Mouse (Mus musculus) splenic B cell, adult 2 months (primary cell): Measurements from ENCODE around the gene Gm16181.
A peak's percentile ranks its signal among the peaks of the same experiment; 100 is the strongest.

Experiments
- DNase-seq: peaks from one replicate; pipeline ENCODE4 v3.0.0-alpha.2; 2011; ENCODE audit warnings: low read depth, low spot score
- H3K27me3 ChIP-seq: 2 replicates; pipeline ENCODE4 v1.6.1; 2012; ENCODE audit warnings: mild to moderate bottlenecking, low read length, moderate library complexity, mixed read lengths; ENCODE audit not compliant: control insufficient read depth, poor library complexity, insufficient read depth, severe bottlenecking
- H3K36me3 ChIP-seq: 2 replicates; pipeline ENCODE4 v1.6.1; 2012; ENCODE audit warnings: mild to moderate bottlenecking, low read length, moderate library complexity, mixed read lengths; ENCODE audit not compliant: control insufficient read depth, poor library complexity, insufficient read depth, severe bottlenecking

Gm16181 gene

GRCm38 (mm10) chr17:35245731-35246623, 25.3 kb downstream of the Gm16181 start:
- Histone ChIP-seq H3K36me3 (peaks cover 36% of the 10 kb centered on the region), H3K27me3 (no peaks in the 10 kb centered on the region)
- DNase-seq: peak; percentile 77

DNA sequence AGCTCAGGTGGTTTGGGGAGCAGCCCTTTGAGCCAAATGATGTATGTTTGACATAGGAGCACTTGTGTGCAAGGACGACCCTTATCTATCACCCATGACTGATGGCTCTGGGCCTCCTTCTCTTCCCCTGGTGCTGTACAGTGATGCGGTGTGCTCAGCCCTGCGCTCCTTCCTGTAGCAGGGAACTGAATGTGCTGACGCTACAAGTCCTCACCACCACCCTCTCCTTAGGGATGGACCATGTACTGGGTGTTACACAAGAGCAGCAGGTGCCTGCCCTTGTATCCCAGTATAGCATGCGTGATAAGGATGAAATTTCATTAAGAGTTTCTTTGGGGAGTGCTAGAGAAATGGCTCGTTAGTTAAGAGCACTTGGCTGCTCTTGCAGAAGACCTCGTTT, 26.5 kb downstream of the Gm16181 start:
- H3K27me3 ChIP-seq: no peaks in the 10 kb centered on the region
- DNase-seq: no peak
- peaks cover 37% of the 10 kb centered on the region for H3K36me3 ChIP-seq

- H3K27me3 ChIP-seq: no peaks in the 10 kb centered on the region
- no peak for DNase-seq
- H3K36me3 ChIP-seq: peaks cover 46% of the 10 kb centered on the region
Observed at GRCm38 (mm10) chr17:35248986-35249385, 28.4 kb downstream of the Gm16181 start.

DNA sequence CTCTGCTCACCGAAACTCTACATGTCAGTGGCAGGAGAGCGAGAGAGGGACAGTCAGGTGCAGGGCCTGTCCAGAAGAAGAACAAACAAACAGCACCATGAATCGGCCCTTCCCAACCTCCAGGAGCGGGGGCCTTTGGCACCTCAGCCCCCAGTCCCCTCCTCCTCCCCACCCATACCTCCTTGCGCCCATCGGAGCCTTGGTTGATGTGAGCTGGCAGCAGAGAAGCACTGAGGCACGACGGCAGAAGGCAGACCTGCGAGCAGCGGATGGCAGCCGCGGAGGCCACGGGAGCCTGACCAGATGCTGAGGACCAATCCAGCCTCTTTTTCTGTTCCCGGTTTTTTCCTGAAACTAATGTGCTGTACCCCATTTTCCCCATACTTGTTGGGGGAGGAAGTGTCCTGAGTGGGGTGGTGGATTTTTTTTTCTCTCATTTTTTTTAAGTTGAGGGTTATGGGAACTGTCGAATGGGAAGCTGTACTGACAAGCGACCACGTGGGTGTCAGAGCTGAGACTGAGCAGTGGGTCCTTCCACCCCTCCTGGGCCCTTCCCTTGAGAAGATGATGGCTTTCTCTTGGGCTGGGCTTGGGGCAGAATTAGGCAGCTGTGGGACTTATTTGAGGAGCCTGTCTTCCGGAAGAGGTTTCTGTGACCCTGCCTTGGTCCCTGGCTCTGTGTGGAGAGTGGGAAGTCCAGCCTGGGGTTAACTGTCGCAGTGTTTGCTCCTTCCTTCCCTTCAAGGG, 29.0 kb downstream of the Gm16181 start:
- H3K27me3 ChIP-seq: no peaks in the 10 kb centered on the region
- no peak for DNase-seq
- H3K36me3 ChIP-seq: peaks cover 44% of the 10 kb centered on the region

DNA sequence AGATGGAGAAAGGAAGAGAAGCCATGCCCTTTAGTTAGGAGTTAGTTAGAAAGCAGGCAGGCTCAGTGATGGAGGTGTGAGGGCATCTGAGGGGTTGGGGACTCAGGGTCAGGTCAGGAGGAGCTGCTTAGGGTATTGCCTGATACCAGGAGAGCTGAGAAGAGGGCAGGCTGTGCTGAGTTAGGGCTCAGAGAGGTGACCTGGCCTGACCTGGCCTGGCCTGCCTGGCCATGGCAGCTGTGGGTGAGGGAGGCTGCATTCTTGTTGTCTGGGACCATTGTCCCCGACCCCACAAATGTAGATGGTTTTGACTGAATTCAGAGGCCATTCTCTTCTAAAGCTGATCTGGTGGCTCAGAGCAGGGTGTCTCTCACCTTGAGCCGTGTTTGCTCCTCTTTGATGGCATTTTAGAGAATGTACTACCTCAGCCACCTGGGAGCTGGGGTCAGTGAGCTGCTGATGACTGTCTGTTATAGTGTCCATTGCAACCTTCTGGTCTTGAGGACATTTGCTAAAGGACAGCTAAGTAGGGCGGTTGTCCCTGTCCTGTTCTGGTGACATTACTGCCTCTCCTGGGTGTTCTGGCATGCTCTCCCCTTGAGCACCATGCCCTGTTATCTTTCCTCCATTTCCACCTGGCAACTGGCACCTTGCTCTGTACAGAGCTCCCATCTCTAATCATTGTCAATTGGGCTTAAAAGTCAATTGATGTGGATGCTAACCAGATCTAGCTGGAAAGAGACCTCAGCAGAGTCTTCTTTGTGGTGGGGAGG, 29.9 kb downstream of the Gm16181 start:
- Histone ChIP-seq H3K27me3 (no peaks in the 10 kb centered on the region), H3K36me3 (peaks cover 37% of the 10 kb centered on the region)
- no peak for DNase-seq

DNA sequence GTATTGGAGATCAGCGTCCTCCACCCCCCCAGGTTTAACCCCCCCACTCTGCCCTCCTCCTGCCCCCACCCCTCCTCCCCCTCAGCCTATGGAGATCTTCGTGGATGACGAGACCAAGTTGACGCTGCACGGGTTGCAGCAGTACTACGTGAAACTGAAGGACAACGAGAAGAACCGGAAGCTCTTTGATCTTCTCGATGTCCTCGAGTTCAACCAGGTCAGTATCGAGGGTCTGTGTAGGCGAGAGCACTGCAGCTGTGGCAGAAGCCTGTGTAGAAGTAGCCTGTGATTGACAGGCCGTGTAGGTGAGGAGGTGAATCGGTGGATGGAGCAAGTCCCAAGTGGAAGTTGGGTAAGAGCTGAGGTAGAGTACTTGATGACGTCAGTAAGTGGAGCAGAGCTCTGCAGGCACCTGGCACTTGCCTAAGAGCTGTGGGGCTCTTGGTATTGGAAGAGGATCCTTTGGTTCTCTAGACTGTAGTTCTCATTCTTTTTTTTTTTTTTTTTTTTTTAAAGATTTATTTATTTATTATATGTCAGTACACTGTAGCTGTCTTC, 30.6 kb downstream of the Gm16181 start:
- Histone ChIP-seq H3K36me3 (peaks cover 37% of the 10 kb centered on the region), H3K27me3 (no peaks in the 10 kb centered on the region)
- DNase-seq: no peak

- peaks cover 35% of the 10 kb centered on the region for H3K36me3 ChIP-seq
- DNase-seq: no peak
- H3K27me3 ChIP-seq: no peaks in the 10 kb centered on the region
Observed at GRCm38 (mm10) chr17:35251981-35252380, 31.3 kb downstream of the Gm16181 start.

DNA sequence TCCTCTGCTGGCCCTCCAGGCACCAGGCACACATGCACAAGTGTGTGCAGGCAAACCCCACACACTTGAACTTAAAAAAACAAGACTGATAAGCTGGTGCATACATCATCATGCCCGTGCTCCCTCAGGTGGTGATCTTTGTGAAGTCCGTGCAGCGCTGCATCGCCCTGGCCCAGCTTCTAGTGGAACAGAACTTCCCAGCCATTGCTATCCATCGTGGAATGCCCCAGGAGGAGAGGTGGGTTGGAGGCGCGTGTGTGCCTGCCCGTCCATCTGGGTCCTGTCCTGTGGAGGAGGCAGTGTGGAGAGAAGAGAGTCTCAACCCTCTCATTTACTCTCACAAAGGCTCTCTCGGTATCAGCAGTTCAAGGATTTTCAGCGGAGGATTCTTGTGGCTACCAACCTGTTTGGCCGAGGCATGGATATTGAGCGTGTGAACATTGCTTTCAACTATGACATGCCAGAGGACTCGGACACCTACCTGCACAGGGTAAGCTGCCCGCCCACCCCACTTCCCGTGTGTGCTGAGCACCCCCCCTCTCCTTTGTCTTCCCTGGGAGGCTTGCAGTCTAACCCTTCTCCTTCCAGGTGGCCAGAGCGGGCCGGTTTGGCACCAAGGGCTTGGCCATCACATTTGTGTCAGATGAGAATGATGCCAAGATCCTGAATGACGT, 32.1 kb downstream of the Gm16181 start:
- no peak for DNase-seq
- Histone ChIP-seq H3K27me3 (no peaks in the 10 kb centered on the region), H3K36me3 (peaks cover 31% of the 10 kb centered on the region)

- DNase-seq: no peak
- H3K27me3 ChIP-seq: no peaks in the 10 kb centered on the region
- peaks cover 28% of the 10 kb centered on the region for H3K36me3 ChIP-seq
Observed at GRCm38 (mm10) chr17:35253293-35254093, 32.9 kb downstream of the Gm16181 start.

DNA sequence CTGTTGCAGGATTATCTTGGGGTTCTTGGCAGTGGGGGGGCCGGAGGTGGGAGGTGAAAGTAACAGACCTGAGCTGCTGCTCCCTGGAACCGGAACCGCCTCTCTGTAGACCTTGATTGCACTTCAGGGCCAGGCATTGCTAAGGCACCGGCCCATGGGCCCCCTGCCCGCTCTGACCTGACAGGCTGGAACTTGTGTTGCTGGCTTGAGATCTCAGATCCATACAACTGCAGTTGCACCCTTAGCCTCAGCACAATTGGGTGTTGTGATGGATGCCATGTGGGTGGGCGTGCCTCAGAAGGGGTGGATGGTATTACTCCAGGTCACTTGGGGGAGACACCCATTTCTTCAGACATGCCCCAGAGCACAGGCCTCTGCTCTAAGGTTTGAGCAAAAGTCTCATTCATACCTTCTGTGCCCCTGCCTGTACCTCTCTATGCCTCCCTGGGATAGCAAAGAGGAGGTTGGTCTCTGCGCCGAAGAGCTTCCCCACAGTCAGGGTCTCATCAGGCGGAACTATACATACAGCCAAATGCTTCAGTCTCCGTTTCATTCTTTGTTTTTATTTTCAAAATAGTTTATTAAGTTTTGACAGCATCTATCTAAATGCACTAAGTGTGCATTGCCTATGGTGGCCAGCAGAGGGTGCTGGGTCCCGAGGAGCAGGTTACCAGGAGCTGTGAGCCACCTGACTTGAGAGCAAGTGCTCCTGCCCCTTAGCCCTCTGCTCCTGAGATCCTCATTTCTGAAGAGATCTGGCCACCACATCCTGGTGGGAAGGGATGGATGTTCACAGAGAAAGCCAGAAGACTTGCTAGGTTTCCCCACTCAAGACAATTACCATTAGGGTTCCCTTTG, 33.8 kb downstream of the Gm16181 start:
- Histone ChIP-seq H3K36me3 (peaks cover 21% of the 10 kb centered on the region), H3K27me3 (no peaks in the 10 kb centered on the region)
- peak; percentile 82 for DNase-seq

- DNase-seq: no peak
- Histone ChIP-seq H3K36me3 (peaks cover 17% of the 10 kb centered on the region), H3K27me3 (no peaks in the 10 kb centered on the region)
Observed at GRCm38 (mm10) chr17:35255301-35255700, 34.7 kb downstream of the Gm16181 start.

DNA sequence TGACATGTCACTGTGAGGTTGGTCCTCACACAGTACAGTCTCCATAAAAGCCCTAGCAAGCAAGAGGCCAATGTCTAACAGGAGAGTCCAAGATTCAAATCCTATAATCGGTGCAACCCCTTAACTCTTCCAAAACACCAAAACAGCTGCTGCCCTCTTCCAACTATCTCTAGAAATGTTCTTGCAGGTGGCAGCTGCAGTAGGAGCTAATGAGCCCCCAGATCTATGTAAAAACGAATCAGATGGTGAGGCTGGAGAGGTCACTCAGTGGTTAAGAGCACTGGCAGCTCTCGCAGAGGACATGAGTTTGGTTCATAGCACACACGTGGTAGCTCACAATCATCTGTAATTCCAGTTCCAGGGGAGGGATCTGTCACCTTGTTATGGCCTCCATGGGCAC, 35.1 kb downstream of the Gm16181 start:
- Histone ChIP-seq H3K36me3 (peaks cover 14% of the 10 kb centered on the region), H3K27me3 (no peaks in the 10 kb centered on the region)
- DNase-seq: no peak

DNA sequence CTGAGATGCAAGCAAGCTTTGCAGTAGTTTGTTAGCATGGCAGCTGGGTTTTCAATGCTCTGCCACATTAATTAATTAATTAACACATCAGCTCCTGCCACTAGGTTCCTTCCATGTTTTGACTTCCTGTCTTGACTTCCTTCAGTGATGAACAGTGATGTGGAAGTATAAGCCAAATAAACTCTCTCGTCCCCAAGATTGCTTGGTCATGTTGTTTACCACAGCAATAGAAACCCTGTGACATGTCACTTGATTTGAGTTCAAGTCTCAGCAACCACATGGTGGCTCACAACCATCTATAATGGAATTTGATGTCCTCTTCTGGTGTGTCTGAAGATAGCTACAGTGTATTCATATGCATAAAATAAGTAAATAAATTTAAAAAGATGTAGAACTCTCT, 36.7 kb downstream of the Gm16181 start:
- Histone ChIP-seq H3K36me3 (peaks cover 11% of the 10 kb centered on the region), H3K27me3 (no peaks in the 10 kb centered on the region)
- no peak for DNase-seq
